Mouse (Mus musculus) liver, embryonic 15.5 days (tissue): ENCODE measurements around the gene Gm37240. TPM values are rescaled to one million over a fixed set of nuclear protein-coding genes. Genes with fewer than 3 reads are reported as not detected.

Experiments used
- ATAC-seq: fragments of 200-750 bp; cut with Nextera tagmentation; 2 replicates; pipeline ENCODE4 v1.8.0; 2017; ENCODE audit warnings: moderate number of reproducible peaks, mild to moderate bottlenecking, moderate library complexity; ENCODE audit not compliant: insufficient read depth
- H3K27ac ChIP-seq: fragments of 300-500 bp; sonication (generic); replicated peaks from 2 replicates; pipeline ENCODE4 v1.5.1; 2015; ENCODE audit warnings: mild to moderate bottlenecking, inconsistent platforms
- H3K27me3 ChIP-seq: fragments of 300-500 bp; sonication (generic); 2 replicates; pipeline ENCODE4 v1.6.1; 2015; ENCODE audit warnings: mild to moderate bottlenecking, inconsistent platforms
- H3K36me3 ChIP-seq: fragments of 300-500 bp; sonication (generic); replicated peaks from 2 replicates; pipeline ENCODE4 v1.6.1; 2015; ENCODE audit warnings: moderate library complexity, mild to moderate bottlenecking, inconsistent platforms
- H3K4me1 ChIP-seq: fragments of 300-500 bp; sonication (generic); replicated peaks from 2 replicates; pipeline ENCODE4 v1.6.1; 2015; ENCODE audit warnings: inconsistent platforms
- H3K4me2 ChIP-seq: fragments of 300-500 bp; sonication (generic); 2 replicates; pipeline ENCODE4 v1.6.1; 2015; ENCODE audit warnings: moderate library complexity, mild to moderate bottlenecking, inconsistent platforms
- H3K4me3 ChIP-seq: fragments of 300-500 bp; sonication (generic); replicated peaks from 2 replicates; pipeline ENCODE4 v1.5.1; 2015; ENCODE audit warnings: mild to moderate bottlenecking, inconsistent platforms
- H3K9ac ChIP-seq: fragments of 300-500 bp; sonication (generic); 2 replicates; pipeline ENCODE4 v1.6.1; 2015; ENCODE audit warnings: moderate library complexity, mild to moderate bottlenecking, inconsistent platforms
- H3K9me3 ChIP-seq: fragments of 300-500 bp; sonication (generic); replicated peaks from 2 replicates; pipeline ENCODE4 v1.6.1; 2016; ENCODE audit warnings: inconsistent platforms
- WGBS: fragments of 180-500 bp; shearing (Covaris S2); methylation state at CpG from one replicate; pipeline ENCODE4 v1.1.7; 2015; ENCODE audit warnings: mixed read lengths; ENCODE audit not compliant: insufficient replicate concordance; 5-methylcytosine and 5-hydroxymethylcytosine counted together
- polyA plus RNA-seq: library from polyadenylated mRNA; unstranded; fragments of >200 nt; fragmentation: Nextera tagmentation; extraction: Ambion mirVana; gene quantifications from 2 replicates; pipeline ENCODE4 v1.2.1, GENCODE M21; 2015

Gm37240 gene
- polyA plus RNA-seq, 1 experiment from 2014 or later: 0.24 TPM

- no peak overlapping the region for H3K4me3 ChIP-seq
- no peaks in the 10 kb centered on the region for H3K4me1 ChIP-seq
- no peaks in the 10 kb centered on the region for H3K9me3 ChIP-seq
- H3K27me3 ChIP-seq: no peaks in the 10 kb centered on the region
- H3K4me2 ChIP-seq: no peak overlapping the region
- H3K9ac ChIP-seq: no peak overlapping the region
- H3K36me3 ChIP-seq: no peaks in the 10 kb centered on the region
- no peak for ATAC-seq
- 11% methylated on average over 4 of the region's 4 CpGs for WGBS
- H3K27ac ChIP-seq: no peak overlapping the region
These were observed 30.3 kb upstream of the Gm37240 start for GRCm38 (mm10) chr3:85917600-85917999.

GRCm38 (mm10) chr3:85914806-85915205, 27.5 kb upstream of the Gm37240 start:
- Histone ChIP-seq H3K4me3 (no peak overlapping the region), H3K27me3 (no peaks in the 10 kb centered on the region), H3K9ac (no peak overlapping the region), H3K4me1 (no peaks in the 10 kb centered on the region), H3K9me3 (no peaks in the 10 kb centered on the region), H3K27ac (no peak overlapping the region), H3K4me2 (no peak overlapping the region), H3K36me3 (no peaks in the 10 kb centered on the region)
- 63% methylated on average over 6 of the region's 6 CpGs for WGBS
- no peak for ATAC-seq

DNA sequence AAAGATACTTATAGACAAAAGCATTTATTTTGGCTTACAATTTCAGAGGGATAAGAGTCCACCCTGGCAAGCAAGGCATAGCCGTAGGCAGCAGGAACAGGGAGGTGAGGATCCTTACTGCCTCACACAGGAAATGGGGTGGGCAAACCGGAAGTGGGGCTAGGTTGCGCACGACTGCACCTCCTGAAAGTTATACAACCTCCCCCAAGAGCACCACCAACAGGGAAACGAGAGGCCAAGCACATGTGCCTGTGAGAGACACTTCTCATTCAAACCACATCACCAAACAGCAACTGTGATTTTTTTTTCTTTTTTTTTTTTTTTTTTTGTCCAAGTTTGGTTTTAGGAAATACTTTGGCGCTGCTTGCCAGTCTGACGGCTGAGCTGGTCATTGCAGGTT, 19.8 kb upstream of the Gm37240 start:
- ATAC-seq: no peak
- 61% methylated on average over 7 of the region's 7 CpGs for WGBS
- no peak overlapping the region for H3K4me3 ChIP-seq
- no peak overlapping the region for H3K27ac ChIP-seq
- no peaks in the 10 kb centered on the region for H3K9me3 ChIP-seq
- H3K9ac ChIP-seq: no peak overlapping the region
- no peaks in the 10 kb centered on the region for H3K4me1 ChIP-seq
- no peak overlapping the region for H3K4me2 ChIP-seq
- no peaks in the 10 kb centered on the region for H3K36me3 ChIP-seq
- no peaks in the 10 kb centered on the region for H3K27me3 ChIP-seq

DNA sequence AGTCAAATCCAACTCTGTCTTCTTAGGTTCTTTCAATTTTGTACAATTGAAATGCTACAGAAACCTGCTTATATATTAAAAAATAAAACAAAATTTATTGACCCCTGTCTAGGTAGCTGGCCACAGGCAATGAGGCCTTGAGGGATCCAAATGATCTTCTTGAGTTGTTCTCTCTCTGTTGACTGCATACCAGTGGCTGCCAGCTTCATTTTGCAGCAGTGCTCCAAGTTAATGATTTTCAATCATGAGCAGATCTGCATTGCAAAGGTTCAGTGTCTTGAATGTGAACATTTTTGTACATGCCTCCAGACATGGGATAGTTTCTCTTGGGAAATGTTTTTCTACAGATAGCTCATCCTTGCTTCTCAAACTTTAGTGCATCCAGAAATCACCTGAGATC, 17.1 kb upstream of the Gm37240 start:
- H3K27ac ChIP-seq: no peak overlapping the region
- no peak for ATAC-seq
- H3K36me3 ChIP-seq: no peaks in the 10 kb centered on the region
- H3K9me3 ChIP-seq: no peaks in the 10 kb centered on the region
- no peak overlapping the region for H3K4me2 ChIP-seq
- H3K27me3 ChIP-seq: no peaks in the 10 kb centered on the region
- H3K9ac ChIP-seq: no peak overlapping the region
- no peak overlapping the region for H3K4me3 ChIP-seq
- H3K4me1 ChIP-seq: no peaks in the 10 kb centered on the region

GRCm38 (mm10) chr3:85895020-85895419, 7.7 kb upstream of the Gm37240 start:
- H3K9me3 ChIP-seq: no peaks in the 10 kb centered on the region
- H3K27ac ChIP-seq: no peak overlapping the region
- WGBS: 67% methylated on average over 5 of the region's 5 CpGs
- no peak for ATAC-seq
- H3K4me2 ChIP-seq: no peak overlapping the region
- H3K36me3 ChIP-seq: no peaks in the 10 kb centered on the region
- H3K4me3 ChIP-seq: no peak overlapping the region
- peaks cover 13% of the 10 kb centered on the region for H3K27me3 ChIP-seq
- no peaks in the 10 kb centered on the region for H3K4me1 ChIP-seq
- no peak overlapping the region for H3K9ac ChIP-seq

DNA sequence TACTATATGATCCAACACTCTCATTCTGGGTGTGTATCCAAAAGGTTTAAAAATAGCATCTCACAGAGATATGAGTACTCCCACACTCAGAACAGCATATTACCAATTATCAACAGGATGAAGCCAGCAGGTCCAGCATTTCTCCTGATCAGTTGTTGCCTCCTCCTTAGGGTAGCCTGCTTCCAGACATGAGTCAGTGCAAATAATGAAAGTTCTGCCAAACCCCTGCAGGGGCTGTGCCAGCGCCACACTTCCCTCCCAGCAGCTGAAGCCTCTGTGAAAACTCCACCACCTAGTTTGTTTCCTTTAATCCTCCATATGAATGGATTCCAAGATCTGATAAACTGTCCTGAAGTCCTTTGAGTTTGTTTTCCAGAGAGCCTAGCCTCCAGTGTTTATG, 4.3 kb upstream of the Gm37240 start:
- no peak overlapping the region for H3K9ac ChIP-seq
- no peak overlapping the region for H3K4me3 ChIP-seq
- no peak overlapping the region for H3K27ac ChIP-seq
- 56% methylated on average over 1 of the region's 1 CpGs for WGBS
- no peaks in the 10 kb centered on the region for H3K36me3 ChIP-seq
- H3K27me3 ChIP-seq: peaks cover 45% of the 10 kb centered on the region
- no peak overlapping the region for H3K4me2 ChIP-seq
- ATAC-seq: no peak
- peaks cover 19% of the 10 kb centered on the region for H3K4me1 ChIP-seq
- H3K9me3 ChIP-seq: no peaks in the 10 kb centered on the region

DNA sequence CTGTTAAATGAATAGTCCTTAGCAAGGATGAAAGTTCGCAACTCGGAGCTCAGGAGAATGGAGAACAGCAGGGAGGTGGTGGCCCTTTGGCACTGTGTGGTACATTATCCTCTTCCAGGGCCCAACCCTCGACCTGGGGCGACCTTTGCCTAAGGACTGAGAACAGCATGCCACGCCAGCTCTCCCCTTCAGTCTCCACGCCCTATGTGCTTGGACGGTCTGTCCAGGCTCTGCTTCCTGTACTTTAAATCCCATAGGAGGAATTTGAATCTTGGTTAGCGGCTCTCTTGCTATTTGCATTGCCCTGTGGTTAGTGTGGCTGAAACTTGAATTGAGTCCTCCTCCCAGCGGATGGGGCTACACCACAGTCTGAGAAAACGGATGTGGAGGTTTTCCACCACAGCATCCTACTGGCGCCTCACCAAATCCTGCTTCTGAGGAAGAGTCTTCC, 928 bp upstream of the Gm37240 start:
- WGBS: 3% methylated on average over 11 of the region's 11 CpGs
- H3K4me2 ChIP-seq: peak overlapping the region; percentile 76
- no peaks in the 10 kb centered on the region for H3K9me3 ChIP-seq
- H3K4me3 ChIP-seq: peak overlapping the region; percentile 55
- no peak overlapping the region for H3K9ac ChIP-seq
- no peaks in the 10 kb centered on the region for H3K36me3 ChIP-seq
- peaks cover 21% of the 10 kb centered on the region for H3K4me1 ChIP-seq
- H3K27ac ChIP-seq: no peak overlapping the region
- no peak for ATAC-seq
- peaks cover 69% of the 10 kb centered on the region for H3K27me3 ChIP-seq

DNA sequence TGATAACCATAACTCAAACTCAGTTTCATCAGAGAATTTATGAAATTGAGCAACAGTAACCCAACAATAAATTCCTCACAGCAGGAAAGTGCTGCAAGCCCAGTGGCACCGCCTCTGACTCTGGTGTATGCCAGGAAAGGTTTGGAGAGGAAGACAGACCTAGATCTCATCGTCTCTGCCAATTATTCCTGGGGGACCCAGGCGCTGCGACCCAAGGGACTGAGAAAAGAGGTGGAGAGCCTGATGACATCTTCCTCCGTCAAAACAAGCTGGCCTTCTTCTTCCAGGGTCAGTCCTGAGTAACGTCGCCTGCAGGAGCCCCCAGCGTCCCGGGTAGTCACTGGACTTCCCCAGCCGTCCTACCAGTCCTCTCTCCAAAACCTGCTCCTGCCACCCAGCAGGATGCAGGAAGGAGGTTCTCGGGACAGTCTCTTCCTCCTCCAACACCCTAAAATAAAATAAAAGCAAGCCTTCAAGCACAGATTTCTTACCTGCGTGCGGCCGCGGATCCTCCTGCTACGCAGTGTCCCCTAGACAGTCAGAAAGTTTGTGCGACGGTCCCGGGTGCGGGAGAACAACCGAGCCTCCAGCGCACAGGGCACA, 581 bp downstream of the Gm37240 start:
- Histone ChIP-seq H3K27me3 (peaks cover 65% of the 10 kb centered on the region), H3K36me3 (no peaks in the 10 kb centered on the region), H3K4me3 (peak overlapping the region; percentile 55), H3K27ac (no peak overlapping the region), H3K4me1 (peaks cover 21% of the 10 kb centered on the region), H3K9me3 (no peaks in the 10 kb centered on the region), H3K4me2 (peak overlapping the region; percentile 76), H3K9ac (peak overlapping the region; percentile 18; the same call in 1 of the 2 replicates)
- 4% methylated on average over 22 of the region's 22 CpGs for WGBS
- peak; percentile 5; the same call in 1 of the 2 replicates for ATAC-seq

DNA sequence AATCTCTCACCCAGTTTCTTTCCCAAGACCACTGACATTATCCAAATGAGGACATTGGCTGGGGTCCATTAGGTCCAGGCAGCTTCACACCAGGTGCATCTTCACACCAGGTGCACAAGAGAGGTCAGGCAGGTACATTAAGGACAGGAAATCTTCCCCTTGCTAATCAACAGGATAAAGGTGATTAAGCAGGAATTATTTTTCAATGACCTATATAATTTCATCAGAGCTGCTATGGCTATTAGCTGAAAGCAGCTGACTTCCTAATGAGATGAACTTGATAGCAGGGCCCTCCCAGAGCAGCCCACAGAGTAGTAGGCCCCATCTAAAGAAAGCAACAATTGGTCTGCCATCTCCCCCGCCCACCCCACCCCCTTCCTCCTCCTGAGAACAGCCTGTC, 1.4 kb downstream of the Gm37240 start:
- Histone ChIP-seq H3K9ac (no peak overlapping the region), H3K27ac (no peak overlapping the region), H3K36me3 (no peaks in the 10 kb centered on the region), H3K4me3 (no peak overlapping the region), H3K27me3 (peaks cover 57% of the 10 kb centered on the region), H3K4me2 (no peak overlapping the region), H3K9me3 (no peaks in the 10 kb centered on the region), H3K4me1 (peaks cover 23% of the 10 kb centered on the region)
- ATAC-seq: no peak
- 31% methylated on average over 1 of the region's 1 CpGs for WGBS

GRCm38 (mm10) chr3:85880687-85881086, 6.6 kb downstream of the Gm37240 start:
- no peaks in the 10 kb centered on the region for H3K36me3 ChIP-seq
- no peak for ATAC-seq
- 58% methylated on average over 2 of the region's 2 CpGs for WGBS
- no peak overlapping the region for H3K9ac ChIP-seq
- peaks cover 15% of the 10 kb centered on the region for H3K27me3 ChIP-seq
- H3K27ac ChIP-seq: no peak overlapping the region
- no peak overlapping the region for H3K4me2 ChIP-seq
- no peaks in the 10 kb centered on the region for H3K9me3 ChIP-seq
- 0 out of 2 replicates have a peak, but pooled peaks cover 4% of the 10 kb centered on the region for H3K4me1 ChIP-seq
- H3K4me3 ChIP-seq: no peak overlapping the region

GRCm38 (mm10) chr3:85880068-85880467, 7.2 kb downstream of the Gm37240 start:
- 63% methylated on average over 8 of the region's 8 CpGs for WGBS

GRCm38 (mm10) chr3:85878911-85879310, 8.4 kb downstream of the Gm37240 start:
- Histone ChIP-seq H3K27ac (no peak overlapping the region), H3K4me1 (0 out of 2 replicates have a peak, but pooled peaks cover 4% of the 10 kb centered on the region), H3K9me3 (no peaks in the 10 kb centered on the region), H3K4me3 (no peak overlapping the region), H3K27me3 (no peaks in the 10 kb centered on the region), H3K4me2 (no peak overlapping the region), H3K9ac (no peak overlapping the region), H3K36me3 (no peaks in the 10 kb centered on the region)
- ATAC-seq: no peak
- 52% methylated on average over 5 of the region's 5 CpGs for WGBS

More at GRCm38 (mm10) chr3:85880068-85880467, 7.2 kb downstream of the Gm37240 start:
- Histone ChIP-seq H3K27me3 (peaks cover 9% of the 10 kb centered on the region), H3K9ac (no peak overlapping the region), H3K4me2 (no peak overlapping the region), H3K36me3 (no peaks in the 10 kb centered on the region), H3K27ac (no peak overlapping the region), H3K9me3 (no peaks in the 10 kb centered on the region), H3K4me1 (0 out of 2 replicates have a peak, but pooled peaks cover 4% of the 10 kb centered on the region), H3K4me3 (no peak overlapping the region)
- no peak for ATAC-seq
